Mouse (Mus musculus) cerebellum, postnatal 36 days (tissue): ENCODE data around the gene Oog4.
A peak's percentile ranks its signal among the peaks of the same experiment; 100 is the strongest.
"Not testable (repeated sequence)": the region's sequence is repeated elsewhere in the genome, so short reads cannot be mapped to it uniquely, and the experiment has no call there.

Experiments
- DNase-seq, 2 experiments: peaks; one replicate each; pipeline ENCODE4 v3.0.0; 2021 to 2022; ENCODE audit warnings: mixed read lengths in 2 of 2

Gene Oog4

DNA sequence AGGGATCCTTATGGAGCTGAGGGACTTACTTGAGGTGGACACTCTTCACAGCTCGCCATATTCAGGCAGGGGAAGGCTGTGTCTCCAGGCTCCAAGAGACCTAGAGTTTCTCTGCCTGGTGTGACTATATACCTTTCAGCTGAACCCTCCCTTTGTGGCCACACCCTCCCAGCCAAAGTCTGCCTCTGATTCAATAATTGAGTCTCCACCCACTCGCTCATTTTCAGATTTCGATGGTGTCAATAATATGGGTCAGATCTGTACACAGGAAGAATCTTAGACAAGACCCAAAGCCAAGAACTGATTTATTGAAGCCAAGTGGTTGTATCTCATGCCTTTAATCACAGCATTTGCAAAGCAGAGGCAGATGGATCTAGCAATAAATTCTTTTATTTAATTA, at the start of gene Oog4:
Oog4 (minus strand) TSS at position 101 of the 400 bp plus-strand sequence.
- DNase-seq: no peak

GRCm38 (mm10) chr4:143426770-143427169, 23.4 kb downstream of the Oog4 start:
- DNase-seq: not testable (repeated sequence)

GRCm38 (mm10) chr4:143414121-143414520, 36.0 kb downstream of the Oog4 start:
- DNase-seq: no peak

- DNase-seq: no peak
These were observed 36.5 kb downstream of the Oog4 start for GRCm38 (mm10) chr4:143413621-143414020.

DNA sequence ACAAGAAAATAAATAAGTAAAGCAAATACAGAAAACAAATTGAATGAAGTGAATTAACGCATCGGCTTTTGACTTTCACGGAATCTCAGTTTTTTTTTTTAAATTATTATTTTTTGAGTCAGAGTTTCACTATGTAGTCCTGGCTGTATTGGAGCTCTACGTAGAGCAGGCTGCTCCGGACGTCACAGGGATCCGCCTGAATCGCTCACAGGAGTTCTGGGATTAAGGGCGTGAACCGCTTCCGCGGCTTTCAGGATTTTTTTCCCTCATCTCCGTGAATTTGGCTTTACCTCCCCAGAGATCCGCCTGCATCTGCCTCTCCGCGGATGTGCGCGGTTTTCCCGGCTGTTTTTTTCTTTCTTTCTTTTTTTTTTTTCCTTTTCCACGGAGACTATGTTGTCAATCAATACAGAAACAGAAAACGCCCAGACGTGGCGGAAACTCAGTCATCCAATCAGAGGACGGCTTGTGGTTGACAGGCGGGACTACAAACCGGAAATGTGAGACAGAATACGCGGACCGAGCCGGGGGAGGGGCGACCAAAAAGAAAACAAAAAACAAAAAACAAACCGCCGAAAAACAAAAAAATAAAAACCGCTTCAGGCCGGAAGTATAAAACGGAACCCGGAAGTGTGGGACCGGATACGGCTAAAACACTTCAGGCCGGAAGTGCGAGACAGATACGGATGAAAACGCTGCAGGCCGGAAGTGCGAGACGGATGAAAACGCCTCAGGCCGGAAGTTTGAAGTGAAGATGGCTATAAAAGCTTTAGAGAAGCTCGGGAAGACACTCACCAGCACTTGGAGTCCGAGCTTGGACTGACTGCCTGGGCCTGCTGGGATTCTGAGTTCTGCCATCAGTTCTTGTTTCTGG, 37.7 kb downstream of the Oog4 start, which contains the start of gene Pramef8:
Pramef8 (plus strand) TSS at position 208 of the 874 bp plus-strand sequence.
- DNase-seq: peak; percentile 89 to 93

DNA sequence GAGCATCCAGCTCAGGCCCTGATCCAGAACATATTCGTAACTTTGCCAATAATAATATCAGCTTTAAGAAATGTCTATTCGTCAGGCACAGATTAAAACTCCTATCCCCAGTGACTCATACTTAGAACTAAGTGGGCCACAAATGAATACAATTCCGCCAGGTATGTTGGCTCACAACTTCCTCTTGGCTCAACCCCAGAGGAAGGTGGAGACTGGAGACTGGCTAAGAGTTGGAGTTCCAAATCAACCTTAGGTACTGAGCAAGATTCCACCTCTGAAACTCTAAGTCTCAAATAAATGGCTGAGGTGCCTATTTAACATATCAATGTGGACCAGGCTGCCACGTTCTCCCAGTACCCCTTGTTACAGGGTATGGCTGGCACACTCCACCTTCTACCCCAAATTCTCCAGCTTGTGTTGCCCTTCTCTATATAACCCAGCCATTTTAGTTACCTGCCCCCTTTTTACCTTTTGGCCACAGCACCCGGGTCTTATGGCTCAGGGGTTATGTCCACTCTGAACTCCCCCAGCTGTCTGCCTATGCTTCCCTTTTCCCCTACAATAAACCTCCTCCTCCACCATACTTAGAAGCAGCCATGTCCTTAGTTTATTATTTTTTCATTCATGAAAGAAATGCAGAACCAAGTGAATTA, 38.4 kb downstream of the Oog4 start:
- peak; percentile 9 for DNase-seq

DNA sequence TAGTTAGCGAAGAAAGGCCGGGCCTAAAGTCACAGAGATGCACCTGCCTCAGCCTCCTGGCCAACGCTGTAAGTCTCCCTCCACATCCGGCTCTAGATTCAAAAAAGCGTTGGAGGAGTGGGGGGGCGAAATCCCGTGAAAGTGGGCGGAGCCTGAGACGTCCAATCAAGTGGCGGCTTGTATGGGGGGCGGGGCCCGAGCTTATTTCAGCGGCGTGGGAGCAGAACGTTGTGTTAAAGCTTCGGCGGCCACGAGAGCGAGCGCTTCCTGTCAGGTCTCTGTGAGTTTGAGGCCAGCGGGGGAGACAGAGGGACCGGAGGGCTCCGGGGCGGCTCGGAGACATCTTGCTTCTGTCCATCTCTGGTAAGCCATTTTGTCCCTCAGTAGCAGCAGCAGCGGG, 55.9 kb downstream of the Oog4 start, which contains the start of gene Pramel1:
Pramel1 (plus strand) TSS at position 248 of the 400 bp plus-strand sequence.
- DNase-seq: no peak

DNA sequence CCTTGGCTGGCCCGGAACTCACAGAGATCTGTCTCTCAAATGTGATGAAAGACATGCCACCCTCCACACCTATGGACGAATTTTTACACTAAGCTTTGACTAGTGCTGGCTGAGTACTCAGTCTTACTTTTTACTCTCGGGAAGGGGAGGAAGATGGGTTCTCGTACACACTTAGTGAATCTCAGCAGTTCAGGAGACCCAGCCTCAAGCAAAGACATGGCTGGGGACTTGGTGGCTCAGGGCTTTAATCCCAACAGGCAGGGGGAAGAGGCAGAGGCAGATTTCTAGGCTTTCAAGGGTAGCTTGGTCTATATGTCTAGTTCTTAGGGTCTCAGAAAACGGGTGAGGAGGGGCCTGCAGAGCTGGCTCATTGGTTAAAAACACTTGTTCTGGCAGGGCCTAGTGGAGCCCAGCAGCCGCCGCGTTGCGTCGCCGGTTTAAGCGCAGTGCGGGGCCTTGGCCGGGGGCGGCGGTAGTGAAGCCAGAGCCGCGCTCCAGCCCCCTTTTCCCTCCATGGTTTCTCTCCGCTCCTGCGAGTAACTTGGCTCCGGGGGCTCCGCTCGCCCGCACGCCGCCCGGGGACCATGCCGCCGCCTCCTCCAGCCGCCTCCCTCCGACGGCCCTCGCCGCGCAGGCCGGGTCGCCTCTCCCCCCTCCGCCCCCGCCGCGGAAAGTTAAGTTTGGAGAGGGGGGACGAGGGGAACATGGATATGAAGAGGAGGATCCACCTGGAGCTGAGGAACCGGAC, 61.0 kb downstream of the Oog4 start:
- DNase-seq: no peak
